18 mouse cellular contexts compared by ENCODE assay signal in the genomic region with DNA sequence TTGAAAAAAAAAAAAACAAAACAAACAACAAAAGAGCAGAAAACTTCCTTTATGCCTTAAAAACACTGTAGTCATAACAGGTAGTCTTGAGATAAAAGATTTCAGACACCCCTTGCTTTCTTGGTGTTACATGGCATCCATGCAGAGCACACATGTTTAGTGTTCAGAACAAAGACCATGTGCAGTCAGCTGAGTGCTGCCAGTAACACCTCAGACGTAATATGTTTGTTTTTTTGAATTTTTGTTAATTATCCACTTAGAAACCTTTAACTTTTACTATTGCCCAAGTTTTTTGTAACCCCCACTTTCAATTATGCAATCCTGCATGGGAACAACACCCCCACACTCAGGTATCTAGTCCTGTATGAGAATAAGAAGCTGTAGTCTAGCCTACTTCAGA.
"Had no signal": no experiment of that assay in that cellular context is flagged by ENCODE, and none has a peak within 500 bp of the region (broad histone marks: within the 10 kb centered on the region; RNA-seq: fewer than 3 reads in every experiment).

No protein-coding gene starts in this region.

- ATAC-seq: midbrain, embryonic 16.5 days had no signal

- H3K9ac ChIP-seq: lung, embryonic 14.5 days; midbrain, embryonic 12.5 days; neural tube, embryonic 13.5 days; neural tube, embryonic 15.5 days had no signal

- H3K4me2 ChIP-seq: lung, embryonic 14.5 days; midbrain, embryonic 12.5 days; neural tube, embryonic 13.5 days; neural tube, embryonic 15.5 days had no signal

- H3K27me3 ChIP-seq: midbrain, embryonic 12.5 days; neural tube, embryonic 13.5 days; neural tube, embryonic 15.5 days had no signal

- DNase-seq: lung, embryonic 14.5 days; lung, postnatal 10 days; lung, postnatal 4 days; midbrain, embryonic 14.5 days; retina, postnatal 1 day; right cerebral cortex, adult 18-20 months; right cerebral cortex, postnatal 25 days; right cerebral cortex, postnatal 4 days; spleen, adult 18-20 months; thymus, adult 18-20 months; thymus, postnatal 14 days; thymus, postnatal 36 days had no signal

- H3K4me1 ChIP-seq: midbrain, embryonic 12.5 days; neural tube, embryonic 15.5 days had no signal

- H3K27ac ChIP-seq: midbrain, embryonic 10.5 days; midbrain, embryonic 12.5 days; neural tube, embryonic 13.5 days; neural tube, embryonic 15.5 days had no signal

- H3K4me3 ChIP-seq: midbrain, embryonic 10.5 days; midbrain, embryonic 12.5 days; myocyte; neural tube, embryonic 13.5 days; neural tube, embryonic 15.5 days had no signal

- H3K36me3 ChIP-seq: midbrain, embryonic 10.5 days; midbrain, embryonic 12.5 days; neural tube, embryonic 13.5 days; neural tube, embryonic 15.5 days had no signal

- H3K9me3 ChIP-seq: midbrain, embryonic 10.5 days; midbrain, embryonic 12.5 days; neural tube, embryonic 13.5 days; neural tube, embryonic 15.5 days had no signal
